22 mouse cellular contexts compared by ENCODE assay signal in genomic region chrX:166951011-166951410, GRCm38 (mm10).
DNase-seq lines count a peak whose midpoint lies in the region; ATAC-seq lines count a peak whose summit lies in the region.
"Had no signal": no experiment of that assay in that cellular context is flagged by ENCODE, and none has a peak within 500 bp of the region (broad histone marks: within the 10 kb centered on the region; RNA-seq: fewer than 3 reads in every experiment).

No protein-coding gene starts in this region.

- WGBS in heart, embryonic 12.5 days, result 78% methylated on average over 6 of the region's 6 CpGs

- no peak overlapping the region for H3K27ac ChIP-seq in heart, embryonic 12.5 days (ENCODE audit: poor library complexity, severe bottlenecking)
- H3K27ac ChIP-seq: forebrain, embryonic 13.5 days; heart, adult 2 months; hindbrain, embryonic 10.5 days; hindbrain, embryonic 15.5 days had no signal

- H3K9ac ChIP-seq in heart, embryonic 12.5 days, result no peak overlapping the region
- H3K9ac ChIP-seq: forebrain, embryonic 13.5 days; hindbrain, embryonic 15.5 days had no signal

- H3K4me3 ChIP-seq in heart, embryonic 12.5 days, result no peak overlapping the region
- H3K4me3 ChIP-seq: forebrain, embryonic 13.5 days; heart, adult 2 months; hindbrain, embryonic 10.5 days; hindbrain, embryonic 15.5 days had no signal

- H3K36me3 ChIP-seq in heart, embryonic 12.5 days, result no peaks in the 10 kb centered on the region
- H3K36me3 ChIP-seq: G1E; hindbrain, embryonic 10.5 days; hindbrain, embryonic 15.5 days had no signal

- H3K4me2 ChIP-seq in heart, embryonic 12.5 days, result no peak overlapping the region
- H3K4me2 ChIP-seq: forebrain, embryonic 13.5 days; heart, embryonic 11.5 days; hindbrain, embryonic 15.5 days had no signal

- no peaks in the 10 kb centered on the region for H3K9me3 ChIP-seq in heart, embryonic 12.5 days (replicated peaks)
- H3K9me3 ChIP-seq: forebrain, embryonic 13.5 days; G1E; hindbrain, embryonic 10.5 days; hindbrain, embryonic 15.5 days had no signal

- intact Hi-C loops in left cerebral cortex, postnatal 4 days (cut with DNase I), result no loop called here
- intact Hi-C loops in left cerebral cortex, postnatal 10 days (cut with DNase I), result no loop called here

- H3K27me3 ChIP-seq in heart, embryonic 12.5 days (replicated peaks), result no peaks in the 10 kb centered on the region
- H3K27me3 ChIP-seq: forebrain, embryonic 13.5 days had no signal

- ATAC-seq in frontal cortex, adult (ENCODE audit: low TSS enrichment), result 0 out of 2 replicates have a peak, but pooled peaks have one; percentile 27
- ATAC-seq in heart, embryonic 12.5 days (ENCODE audit: insufficient number of reproducible peaks, low FRiP score), result no peak
- ATAC-seq: CD4-positive, CD25-positive, alpha-beta regulatory T cell, adult 4 months; forebrain, embryonic 13.5 days; inflammation-experienced regulatory T-cells, adult 6 months; intestine, postnatal 0 days had no signal

- DNase-seq in cerebellum, postnatal 10 days, result peak; percentile 3 to 4
- DNase-seq in cerebellum, adult 11-12 months, result no peak
- DNase-seq in frontal cortex, postnatal 10 days (ENCODE audit: low spot score in 2 of 2), result no peak
- DNase-seq in left cerebral cortex, postnatal 4 days, result peak; percentile 7
- DNase-seq in left cerebral cortex, postnatal 10 days (ENCODE audit: extremely low spot score in 1 of 2, low spot score in 2 of 2), result no peak
- DNase-seq: adrenal gland, adult 8-10 months; adrenal gland, postnatal 36 days; B cell, adult 2 months; cerebellum, adult 18-20 months; cerebellum, adult 9-11 months; gastrocnemius, postnatal 14 days; heart, adult 2 months had no signal

- H3K4me1 ChIP-seq in heart, embryonic 12.5 days (replicated peaks), result no peaks in the 10 kb centered on the region
- H3K4me1 ChIP-seq: forebrain, embryonic 13.5 days; hindbrain, embryonic 15.5 days had no signal

Comparison
In these comparisons a context has a peak if more than half of its experiments do, and no peak if none do; other contexts are left out.
1. DNase-seq: peak in cerebellum, postnatal 10 days (2 of 2) and left cerebral cortex, postnatal 4 days (single experiment); none in cerebellum, adult 11-12 months (single experiment), frontal cortex, postnatal 10 days (0 of 2) and left cerebral cortex, postnatal 10 days (0 of 2).